Mouse (Mus musculus): ENCODE data around the gene Gm7929. TPM values are rescaled to one million over a fixed set of nuclear protein-coding genes. Genes with fewer than 3 reads are reported as not detected.
"Not testable (repeated sequence)": the region's sequence is repeated elsewhere in the genome, so short reads cannot be mapped to it uniquely, and the experiment has no call there.

Gm7929 gene
- polyA plus RNA-seq (2015; fragmentation: Nextera tagmentation; extraction: Ambion mirVana), result not detected in 2 replicates

DNA sequence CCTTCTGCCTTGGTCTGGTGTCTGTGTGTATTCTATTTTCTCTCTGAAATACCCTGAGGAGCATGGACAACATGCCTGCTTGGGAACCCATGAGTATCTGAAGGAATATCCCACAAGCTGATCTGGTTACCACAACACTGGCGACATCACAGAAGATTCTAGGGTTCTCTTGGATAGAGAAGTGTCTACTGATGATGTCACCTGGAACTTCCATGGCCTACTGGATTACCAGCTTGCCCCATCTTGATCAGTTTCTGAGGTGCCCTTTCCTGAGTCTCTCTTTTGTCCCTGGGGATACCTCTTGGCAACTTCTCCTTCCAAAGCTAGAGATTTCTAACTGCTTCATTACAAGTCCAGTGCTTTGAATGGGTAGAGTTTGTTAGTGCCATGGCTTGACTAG lies at the start of gene Gm7929:
Gene Gm7929 (minus strand): TSS at position 101 of the 400 bp plus-strand sequence.
- H3K9ac ChIP-seq; H3K36me3 ChIP-seq; H3K4me3 ChIP-seq; H3K27ac ChIP-seq; H3K27me3 ChIP-seq; H3K9me3 ChIP-seq; ATAC-seq (ENCODE audit: insufficient number of reproducible peaks, low FRiP score, low TSS enrichment, low read depth); H3K4me2 ChIP-seq; H3K4me1 ChIP-seq: not testable (repeated sequence)
- 72% methylated on average over 1 of the region's 1 CpGs for WGBS

DNA sequence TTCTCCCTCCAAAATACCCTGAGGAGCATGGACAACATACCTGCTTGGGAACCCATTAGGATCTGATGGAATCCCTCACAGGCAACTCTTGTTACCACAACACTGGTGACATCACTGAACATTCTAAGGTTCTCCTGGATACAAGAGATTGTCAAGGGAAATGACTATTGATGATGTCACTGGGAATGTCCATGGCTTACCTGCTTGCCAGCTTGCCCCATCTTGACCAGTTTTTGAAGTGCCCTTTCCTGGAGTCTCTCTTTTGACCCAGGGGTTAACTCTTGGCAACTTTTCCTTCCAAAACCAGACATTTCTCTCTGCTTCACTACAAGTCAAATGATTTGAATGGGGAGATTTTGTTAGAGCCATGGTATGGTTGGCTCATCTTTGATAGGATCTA lies 21.9 kb upstream of the Gm7929 start, which contains the start of gene Gm47189:
Gene Gm47189 (minus strand): TSS at position 101 of the 400 bp plus-strand sequence.
- H3K4me3 ChIP-seq; H3K27me3 ChIP-seq; H3K4me1 ChIP-seq; H3K36me3 ChIP-seq; ATAC-seq (ENCODE audit: insufficient number of reproducible peaks, low FRiP score, low TSS enrichment, low read depth); H3K27ac ChIP-seq; H3K9ac ChIP-seq; H3K4me2 ChIP-seq; H3K9me3 ChIP-seq: not testable (repeated sequence)

DNA sequence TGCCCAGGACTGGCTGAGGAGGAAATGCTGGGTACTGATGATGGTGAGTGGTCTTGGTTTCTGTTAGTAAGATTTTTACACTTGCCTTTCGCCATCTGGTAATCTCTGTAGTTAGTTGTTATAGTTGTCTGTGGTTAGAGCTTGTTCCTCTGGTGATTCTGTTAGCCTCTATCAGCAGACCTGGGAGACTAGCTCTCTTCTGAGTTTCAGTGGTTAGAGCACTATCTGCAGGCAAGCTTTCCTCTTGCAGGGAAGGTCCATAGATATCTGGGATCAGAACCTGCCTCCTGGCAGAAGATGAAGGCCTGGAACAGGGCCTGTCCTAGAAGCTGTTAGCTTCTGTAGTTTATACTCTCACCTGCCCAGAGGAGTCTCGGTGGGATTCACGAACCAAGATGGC lies 5.5 kb upstream of the Gm7929 start:
- 87% methylated on average over 3 of the region's 3 CpGs for WGBS
- not testable (repeated sequence) for ATAC-seq (ENCODE audit: insufficient number of reproducible peaks, low FRiP score, low TSS enrichment, low read depth); H3K4me3 ChIP-seq; H3K27ac ChIP-seq; H3K9ac ChIP-seq; H3K27me3 ChIP-seq; H3K36me3 ChIP-seq; H3K4me2 ChIP-seq; H3K4me1 ChIP-seq; H3K9me3 ChIP-seq

DNA sequence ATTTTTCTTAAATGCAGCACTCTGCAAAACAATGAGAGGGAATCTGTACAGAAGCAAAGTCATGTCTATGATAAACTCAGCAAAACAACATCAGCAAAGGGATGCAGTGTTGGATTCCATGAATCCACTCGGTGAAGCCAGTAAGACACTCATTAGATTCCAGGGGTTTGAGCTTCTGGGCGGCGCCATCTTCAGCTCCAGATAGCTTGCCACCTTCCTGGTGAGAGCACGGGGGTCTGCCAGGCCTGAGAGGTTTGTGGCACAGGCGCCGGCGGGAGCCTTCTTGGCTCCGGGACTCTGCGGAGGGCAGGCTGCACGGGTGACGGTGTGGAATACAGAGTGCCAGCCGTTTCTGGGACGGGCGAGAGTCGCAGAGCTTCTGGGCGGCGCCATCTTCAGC lies 27.0 kb downstream of the Gm7929 start:
- not testable (repeated sequence) for H3K27ac ChIP-seq; ATAC-seq (ENCODE audit: insufficient number of reproducible peaks, low FRiP score, low TSS enrichment, low read depth); H3K4me1 ChIP-seq; H3K36me3 ChIP-seq; H3K4me3 ChIP-seq; H3K9ac ChIP-seq; H3K27me3 ChIP-seq; H3K4me2 ChIP-seq; H3K9me3 ChIP-seq
- WGBS, result 71% methylated on average over 17 of the region's 17 CpGs

DNA sequence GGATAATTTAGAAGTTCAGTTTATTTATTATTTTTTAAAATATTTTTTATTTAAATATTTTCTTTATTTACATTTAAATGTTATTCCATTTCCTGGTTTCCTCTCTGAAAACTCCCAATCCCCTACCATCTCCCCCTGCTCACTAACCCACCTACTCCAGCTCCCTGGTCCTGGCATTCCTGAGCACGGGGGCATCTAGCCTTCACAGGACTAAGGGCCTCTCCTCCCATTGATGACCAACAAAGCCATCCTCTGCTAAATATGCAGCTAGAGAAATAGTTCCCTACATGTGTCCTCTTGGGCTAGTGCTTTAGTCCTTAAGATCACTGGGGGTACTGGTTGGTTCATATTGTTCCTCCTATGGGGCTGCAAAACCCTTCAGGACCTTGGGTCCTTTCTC lies 33.2 kb downstream of the Gm7929 start:
- not testable (repeated sequence) for ATAC-seq (ENCODE audit: insufficient number of reproducible peaks, low FRiP score, low TSS enrichment, low read depth); H3K27ac ChIP-seq; H3K9ac ChIP-seq; H3K4me1 ChIP-seq; H3K9me3 ChIP-seq; H3K4me2 ChIP-seq; H3K27me3 ChIP-seq; H3K4me3 ChIP-seq; H3K36me3 ChIP-seq
- 88% methylated on average over 1 of the region's 1 CpGs for WGBS

DNA sequence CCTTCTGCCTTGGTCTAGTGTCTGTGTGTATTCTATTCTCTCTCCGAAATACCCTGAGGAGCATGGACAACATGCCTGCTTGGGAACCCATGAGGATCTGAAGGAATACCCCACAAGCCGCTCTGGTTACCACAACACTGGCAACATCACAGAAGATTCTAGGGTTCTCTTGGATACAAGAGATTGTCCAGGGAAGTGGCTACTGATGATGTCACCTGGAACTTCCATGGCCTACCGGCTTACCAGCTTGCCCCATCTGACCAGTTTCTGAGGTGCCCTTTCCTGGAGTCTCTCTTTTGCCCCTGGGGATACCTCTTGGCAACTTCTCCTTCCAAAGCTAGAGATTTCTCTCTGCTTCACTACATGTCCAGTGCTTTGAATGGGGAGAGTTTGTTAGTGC lies 48.6 kb downstream of the Gm7929 start, which contains the start of gene Gm8068:
Gene Gm8068 (minus strand): TSS at position 101 of the 400 bp plus-strand sequence.
- not testable (repeated sequence) for H3K4me2 ChIP-seq; ATAC-seq (ENCODE audit: insufficient number of reproducible peaks, low FRiP score, low TSS enrichment, low read depth); H3K27ac ChIP-seq; H3K9me3 ChIP-seq; H3K4me3 ChIP-seq; H3K4me1 ChIP-seq; H3K9ac ChIP-seq; H3K36me3 ChIP-seq; H3K27me3 ChIP-seq
- no CpG with 5 or more reads among the region's 3 CpGs for WGBS

Other genes with a start within 250 kb of the Gm7929 start
- not detected in 2 replicates for gene Gm7970, start 195.0 kb downstream of the Gm7929 start, polyA plus RNA-seq (2015; fragmentation: Nextera tagmentation; extraction: Ambion mirVana)
- not detected in 2 replicates for gene 1700049E17Rik2, start 177.4 kb downstream of the Gm7929 start, polyA plus RNA-seq (2015; fragmentation: Nextera tagmentation; extraction: Ambion mirVana)
- not detected in 2 replicates for gene Gm3072, start 126.0 kb downstream of the Gm7929 start, polyA plus RNA-seq (2015; fragmentation: Nextera tagmentation; extraction: Ambion mirVana)
- gene Gm3676, start 104.1 kb downstream of the Gm7929 start, polyA plus RNA-seq (2015; fragmentation: Nextera tagmentation; extraction: Ambion mirVana), result not detected in 2 replicates
- not detected in 2 replicates for gene Gm8068, start 48.7 kb downstream of the Gm7929 start, polyA plus RNA-seq (2015; fragmentation: Nextera tagmentation; extraction: Ambion mirVana)
- gene Gm47189, start 21.8 kb upstream of the Gm7929 start, polyA plus RNA-seq (2015; fragmentation: Nextera tagmentation; extraction: Ambion mirVana), result not detected in 2 replicates
- gene Gm7980, start 156.7 kb upstream of the Gm7929 start, polyA plus RNA-seq (2015; fragmentation: Nextera tagmentation; extraction: Ambion mirVana), result not detected in 2 replicates
- not detected in 2 replicates for gene 1700049E17Rik1, start 174.3 kb upstream of the Gm7929 start, polyA plus RNA-seq (2015; fragmentation: Nextera tagmentation; extraction: Ambion mirVana)
- not detected in 2 replicates for gene 1700024B05Rik, start 193.4 kb upstream of the Gm7929 start, polyA plus RNA-seq (2015; fragmentation: Nextera tagmentation; extraction: Ambion mirVana)
- not detected in 2 replicates for gene Gm6401, start 217.3 kb upstream of the Gm7929 start, polyA plus RNA-seq (2015; fragmentation: Nextera tagmentation; extraction: Ambion mirVana)
- not detected in 2 replicates for gene Gm3543, start 232.7 kb upstream of the Gm7929 start, polyA plus RNA-seq (2015; fragmentation: Nextera tagmentation; extraction: Ambion mirVana)

Measured in limb, embryonic 15.5 days (tissue).